Mouse (Mus musculus) naive thymus-derived CD4-positive, alpha-beta T cell, adult 5 months (primary cell): ENCODE measurements around the gene Ppp1r2. TPM values are rescaled to one million over a fixed set of nuclear protein-coding genes. Genes with fewer than 3 reads are reported as not detected.

Source experiments
- polyA plus RNA-seq: library from polyadenylated mRNA; unstranded; fragments of 100-300 nt; shearing (Covaris generic); gene quantifications from one replicate; pipeline ENCODE4 v1.2.1, GENCODE M21; 2017

Gene Ppp1r2
- 61.0 TPM for polyA plus RNA-seq

GRCm38 (mm10) chr16:31274674-31275460, at the start of gene Ppp1r2:
Gene Ppp1r2 (minus strand): TSS chr16:31275277.

GRCm38 (mm10) chr16:31314497-31315233, 39.6 kb upstream of the Ppp1r2 start, which contains the start of gene Apod:
Gene Apod (minus strand): TSS chr16:31314808.

Other genes with a start within 250 kb of the Ppp1r2 start
- gene Xxylt1, start 193.8 kb downstream of the Ppp1r2 start, polyA plus RNA-seq: 28.3 TPM
- gene Acap2, start 74.0 kb downstream of the Ppp1r2 start, polyA plus RNA-seq: 39.3 TPM
- gene Apod, start 39.5 kb upstream of the Ppp1r2 start, polyA plus RNA-seq: not detected
- 41.2 TPM for gene Bdh1, start 147.0 kb upstream of the Ppp1r2 start, polyA plus RNA-seq